7 mouse cellular contexts compared by ENCODE assay signal in the genomic region with DNA sequence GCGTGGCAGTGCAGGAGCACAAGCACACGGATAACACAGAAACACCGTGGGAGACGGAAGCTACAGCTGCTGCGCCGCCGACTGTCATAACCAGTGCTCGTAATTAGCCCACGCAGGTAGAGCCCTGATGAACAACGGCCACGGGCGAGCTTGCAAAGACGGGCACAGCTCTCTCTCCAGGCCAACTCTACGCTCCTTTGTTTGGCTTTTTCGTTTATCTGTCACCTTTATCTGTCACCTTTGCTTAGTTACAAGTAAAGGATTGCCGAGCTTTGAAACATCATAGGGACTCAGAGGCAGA.
DNase-seq lines count a peak whose midpoint lies in the region; ATAC-seq lines count a peak whose summit lies in the region.

No protein-coding gene starts in this region.

- no peaks in the 10 kb centered on the region for H3K27me3 ChIP-seq in lung, embryonic 15.5 days
- no peaks in the 10 kb centered on the region for H3K27me3 ChIP-seq in forebrain, embryonic 15.5 days
- peaks cover 8% of the 10 kb centered on the region; the same call in 1 of the 2 replicates for H3K27me3 ChIP-seq in liver, embryonic 12.5 days (replicated peaks)
- H3K27me3 ChIP-seq in stomach, embryonic 16.5 days (ENCODE audit: control insufficient read depth, insufficient read depth, low read length): no peaks in the 10 kb centered on the region

- H3K4me2 ChIP-seq in lung, embryonic 15.5 days: peak overlapping the region; percentile 66
- peak overlapping the region; percentile 54 for H3K4me2 ChIP-seq in forebrain, embryonic 15.5 days (replicated peaks)
- H3K4me2 ChIP-seq in liver, embryonic 12.5 days: peak overlapping the region; percentile 47
- peak overlapping the region; percentile 64 for H3K4me2 ChIP-seq in stomach, embryonic 16.5 days (ENCODE audit: low read depth, low read length)

- no peaks in the 10 kb centered on the region for H3K36me3 ChIP-seq in lung, embryonic 15.5 days
- H3K36me3 ChIP-seq in forebrain, embryonic 15.5 days: no peaks in the 10 kb centered on the region
- no peaks in the 10 kb centered on the region for H3K36me3 ChIP-seq in liver, embryonic 12.5 days
- H3K36me3 ChIP-seq in stomach, embryonic 16.5 days (ENCODE audit: control insufficient read depth, insufficient read depth, low read length): no peaks in the 10 kb centered on the region

- peak overlapping the region; percentile 33 for H3K4me3 ChIP-seq in lung, embryonic 15.5 days
- peak overlapping the region; percentile 40 for H3K4me3 ChIP-seq in forebrain, embryonic 15.5 days
- peak overlapping the region; percentile 8; the same call in 1 of the 2 replicates for H3K4me3 ChIP-seq in liver, embryonic 12.5 days
- H3K4me3 ChIP-seq in stomach, embryonic 16.5 days (replicated peaks; ENCODE audit: low read length): peak overlapping the region; percentile 37

- H3K4me1 ChIP-seq in lung, embryonic 15.5 days: peaks cover 9% of the 10 kb centered on the region; the same call in 1 of the 2 replicates
- H3K4me1 ChIP-seq in forebrain, embryonic 15.5 days: peaks cover 8% of the 10 kb centered on the region; the same call in 1 of the 2 replicates
- H3K4me1 ChIP-seq in liver, embryonic 12.5 days: 0 out of 2 replicates have a peak, but pooled peaks cover 9% of the 10 kb centered on the region
- H3K4me1 ChIP-seq in stomach, embryonic 16.5 days (ENCODE audit: control insufficient read depth, insufficient read depth, low read length): peaks cover 10% of the 10 kb centered on the region; the same call in 1 of the 2 replicates

- WGBS in lung, embryonic 15.5 days: 29% methylated on average over 16 of the region's 16 CpGs
- 48% methylated on average over 16 of the region's 16 CpGs for WGBS in forebrain, embryonic 15.5 days
- WGBS in liver, embryonic 12.5 days (ENCODE audit: insufficient replicate concordance): 50% methylated on average over 16 of the region's 16 CpGs
- WGBS in stomach, embryonic 16.5 days: 39% methylated on average over 16 of the region's 16 CpGs

- DNase-seq in lung, postnatal 4 days: no peak
- DNase-seq in MN1 (ENCODE audit: low spot score): no peak
- no peak for DNase-seq in cerebellum, postnatal 4 days (ENCODE audit: low spot score in 2 of 2)

- no peak for ATAC-seq in lung, embryonic 15.5 days (ENCODE audit: borderline replicate concordance, extremely low read depth, low FRiP score, low TSS enrichment)
- ATAC-seq in forebrain, embryonic 15.5 days (replicated peaks): peak; percentile 26; the same call in 1 of the 2 replicates
- no peak for ATAC-seq in liver, embryonic 12.5 days
- no peak for ATAC-seq in stomach, embryonic 16.5 days (ENCODE audit: insufficient read depth, low FRiP score)

- H3K9ac ChIP-seq in lung, embryonic 15.5 days: peak overlapping the region; percentile 22; the same call in 1 of the 2 replicates
- H3K9ac ChIP-seq in forebrain, embryonic 15.5 days (replicated peaks): peak overlapping the region; percentile 48
- H3K9ac ChIP-seq in liver, embryonic 12.5 days: no peak overlapping the region
- peak overlapping the region; percentile 65 for H3K9ac ChIP-seq in stomach, embryonic 16.5 days (ENCODE audit: low read length)

- H3K9me3 ChIP-seq in lung, embryonic 15.5 days: no peaks in the 10 kb centered on the region
- H3K9me3 ChIP-seq in forebrain, embryonic 15.5 days: no peaks in the 10 kb centered on the region
- H3K9me3 ChIP-seq in liver, embryonic 12.5 days (replicated peaks): no peaks in the 10 kb centered on the region
- H3K9me3 ChIP-seq in stomach, embryonic 16.5 days (replicated peaks; ENCODE audit: control insufficient read depth, low read length): no peaks in the 10 kb centered on the region

- H3K27ac ChIP-seq in lung, embryonic 15.5 days: no peak overlapping the region
- peak overlapping the region; percentile 64 for H3K27ac ChIP-seq in forebrain, embryonic 15.5 days (replicated peaks)
- no peak overlapping the region for H3K27ac ChIP-seq in liver, embryonic 12.5 days
- H3K27ac ChIP-seq in stomach, embryonic 16.5 days (ENCODE audit: low read length): no peak overlapping the region
